Mouse (Mus musculus) CH12.LX (cell line): ENCODE measurements around the gene Atg10. TPM values are rescaled to one million over a fixed set of nuclear protein-coding genes. Genes with fewer than 3 reads are reported as not detected.

ENCODE experiments used
- DNase-seq: peaks from one replicate; pipeline ENCODE4 v3.0.0-alpha.2; 2013; ENCODE audit errors: extremely low read depth
- H3K27ac ChIP-seq: 2 replicates; pipeline ENCODE4 v1.5.1; 2012; ENCODE audit warnings: low read depth, mild to moderate bottlenecking, control low read depth, moderate library complexity; ENCODE audit not compliant: insufficient read depth
- H3K27me3 ChIP-seq: replicated peaks from 2 replicates; pipeline ENCODE3; 2012; ENCODE audit warnings: inconsistent platforms
- H3K36me3 ChIP-seq, 2 experiments: replicated peaks in 1 of 2; 2 replicates each; pipeline versions ENCODE3 to v1.6.1; 2012; ENCODE audit warnings: inconsistent platforms in 1 of 2, low read length in 1 of 2, mild to moderate bottlenecking in 1 of 2, mixed read lengths in 1 of 2, moderate library complexity in 1 of 2; ENCODE audit not compliant: control insufficient read depth in 1 of 2, insufficient read depth in 1 of 2
- H3K4me1 ChIP-seq, 2 experiments: 2 replicates each; pipeline ENCODE4 v1.6.1; 2012; ENCODE audit warnings: inconsistent platforms in 1 of 2, moderate library complexity in 1 of 2; ENCODE audit not compliant: insufficient read depth in 2 of 2, control insufficient read depth in 1 of 2
- H3K4me2 ChIP-seq: 2 replicates; pipeline ENCODE4 v1.6.1; 2012; ENCODE audit warnings: low read depth, mild to moderate bottlenecking, control low read depth; ENCODE audit not compliant: poor library complexity, insufficient read depth, severe bottlenecking
- H3K4me3 ChIP-seq, 3 experiments: fragments of 150-350 bp in 1 of 3; sonication (generic) in 1 of 3; replicated peaks in 1 of 3; 2 replicates each; pipeline versions ENCODE3 to v1.5.1; 2011 to 2012; ENCODE audit warnings: low read depth in 2 of 3, low read length in 2 of 3, mild to moderate bottlenecking in 2 of 3, moderate library complexity in 2 of 3, control low read depth in 1 of 3, improper control_type of control experiment in 1 of 3, inconsistent platforms in 1 of 3, mixed read lengths in 1 of 3; ENCODE audit not compliant: poor library complexity in 1 of 3
- H3K79me2 ChIP-seq: replicated peaks from 2 replicates; pipeline ENCODE4 v1.6.1; 2012; ENCODE audit warnings: mild to moderate bottlenecking, moderate library complexity; ENCODE audit not compliant: control insufficient read depth, poor library complexity, insufficient read depth, severe bottlenecking; ENCODE audit errors: extremely low read depth
- H3K9ac ChIP-seq: 2 replicates; pipeline ENCODE4 v1.6.1; 2012; ENCODE audit warnings: low read depth, mild to moderate bottlenecking, control low read depth, moderate library complexity; ENCODE audit not compliant: insufficient read depth
- H3K9me3 ChIP-seq: replicated peaks from 2 replicates; pipeline ENCODE3; 2012; ENCODE audit warnings: low read length, inconsistent platforms, mixed read lengths
- BHLHE40 ChIP-seq: IDR thresholded peaks from 2 replicates; pipeline ENCODE4 v1.6.1; 2011; ENCODE audit warnings: mild to moderate bottlenecking, low read depth, low read length, improper control_type of control experiment
- CHD2 ChIP-seq: IDR thresholded peaks from 2 replicates; pipeline ENCODE4 v1.6.1; 2011; ENCODE audit warnings: low read length, improper control_type of control experiment
- CTCF ChIP-seq, 2 experiments: IDR thresholded peaks in 1 of 2; conservative IDR thresholded peaks in 1 of 2; 2 replicates each; pipeline ENCODE4 v1.5.1; 2011 to 2012; ENCODE audit warnings: low read depth in 2 of 2, low read length in 2 of 2, improper control_type of control experiment in 1 of 2, inconsistent platforms in 1 of 2, mild to moderate bottlenecking in 1 of 2, moderate library complexity in 1 of 2
- E2F4 ChIP-seq: IDR thresholded peaks from 2 replicates; pipeline ENCODE4 v1.6.1; 2011; ENCODE audit warnings: low read depth, low read length, improper control_type of control experiment; ENCODE audit not compliant: insufficient replicate concordance
- EP300 ChIP-seq: IDR thresholded peaks from 2 replicates; pipeline ENCODE4 v1.6.1; 2011; ENCODE audit warnings: low read length, improper control_type of control experiment
- ETS1 ChIP-seq: conservative IDR thresholded peaks from 2 replicates; pipeline ENCODE4 v1.6.1; 2012; ENCODE audit warnings: low read depth, mild to moderate bottlenecking, inconsistent platforms, low read length, improper control_type of control experiment, moderate library complexity
- GABPA ChIP-seq: IDR thresholded peaks from 2 replicates; pipeline ENCODE4 v1.6.1; 2012; ENCODE audit warnings: low read depth, low read length, improper control_type of control experiment, inconsistent platforms; ENCODE audit not compliant: insufficient replicate concordance
- JUN ChIP-seq: IDR thresholded peaks from 2 replicates; pipeline ENCODE4 v1.6.1; 2011; ENCODE audit warnings: low read depth, mild to moderate bottlenecking, low read length, improper control_type of control experiment, moderate library complexity; ENCODE audit not compliant: insufficient read depth
- MAFK ChIP-seq: IDR thresholded peaks from 2 replicates; pipeline ENCODE4 v1.6.1; 2011; ENCODE audit warnings: low read length, improper control_type of control experiment; ENCODE audit not compliant: insufficient replicate concordance
- MAX ChIP-seq: IDR thresholded peaks from 2 replicates; pipeline ENCODE4 v1.6.1; 2011; ENCODE audit warnings: low read length, improper control_type of control experiment
- MEF2A ChIP-seq: IDR thresholded peaks from 2 replicates; pipeline ENCODE4 v1.6.1; 2014; ENCODE audit warnings: low read depth, mild to moderate bottlenecking, inconsistent platforms, low read length, improper control_type of control experiment, borderline replicate concordance
- MXI1 ChIP-seq: IDR thresholded peaks from 2 replicates; pipeline ENCODE4 v1.6.1; 2011; ENCODE audit warnings: mild to moderate bottlenecking, low read depth, low read length, improper control_type of control experiment
- NELFE ChIP-seq: IDR thresholded peaks from 2 replicates; pipeline ENCODE4 v1.6.1; 2011; ENCODE audit warnings: low read depth, low read length, improper control_type of control experiment
- POLR2A ChIP-seq: IDR thresholded peaks from 2 replicates; pipeline ENCODE4 v1.6.1; 2011; ENCODE audit warnings: low read depth, mild to moderate bottlenecking, improper control_type of control experiment, low read length
- POLR2AphosphoS2 ChIP-seq: IDR thresholded peaks from 2 replicates; pipeline ENCODE4 v1.6.1; 2011; ENCODE audit warnings: low read depth, low read length, improper control_type of control experiment
- SIN3A ChIP-seq: IDR thresholded peaks from 2 replicates; pipeline ENCODE4 v1.6.1; 2012; ENCODE audit warnings: low read length, improper control_type of control experiment, inconsistent platforms
- TBP ChIP-seq: conservative IDR thresholded peaks from 2 replicates; pipeline ENCODE4 v1.6.1; 2011; ENCODE audit warnings: low read depth, low read length, improper control_type of control experiment
- USF1 ChIP-seq: IDR thresholded peaks from 2 replicates; pipeline ENCODE4 v1.6.1; 2014; ENCODE audit warnings: low read depth, mild to moderate bottlenecking, inconsistent platforms, low read length, improper control_type of control experiment
- ZC3H11A ChIP-seq: IDR thresholded peaks from 2 replicates; pipeline ENCODE4 v1.6.1; 2012; ENCODE audit warnings: low read depth, mild to moderate bottlenecking, inconsistent platforms, low read length, improper control_type of control experiment
- ZKSCAN1 ChIP-seq: IDR thresholded peaks from 2 replicates; pipeline ENCODE4 v1.6.1; 2012; ENCODE audit warnings: low read depth, inconsistent platforms, low read length, improper control_type of control experiment, borderline replicate concordance
- ZMIZ1 ChIP-seq: IDR thresholded peaks from 2 replicates; pipeline ENCODE4 v1.6.1; 2012; ENCODE audit warnings: low read depth, mild to moderate bottlenecking, inconsistent platforms, low read length, improper control_type of control experiment
- ZNF384 ChIP-seq: IDR thresholded peaks from 2 replicates; pipeline ENCODE4 v1.6.1; 2012; ENCODE audit warnings: low read depth, low read length, improper control_type of control experiment, inconsistent platforms
- dilution Hi-C: fragments of 300-500 bp; cut with MboI; formaldehyde crosslinking; loops from 2 replicates; pipeline ENCODE4 v1.14.3; 2020; ENCODE audit warnings: low sequenced_read_pairs; ENCODE audit not compliant: extremely low pct_unique_long_range_greater_than_20kb, extremely low pct_ligation_motif_present
- in situ Hi-C: fragments of 300-500 bp; cut with MboI; formaldehyde crosslinking; loops from 3 replicates; pipeline ENCODE4 v1.14.3; 2019; ENCODE audit warnings: low sequenced_read_pairs, low pct_ligation_motif_present, low pct_unique_long_range_greater_than_20kb, mixed read lengths
- polyA plus RNA-seq: library from polyadenylated mRNA; unstranded; fragments of >175 nt; gene quantifications from 2 replicates; pipeline ENCODE4 v1.2.1, GENCODE M21; 2012; ENCODE audit warnings: low read depth; ENCODE audit not compliant: insufficient read length
- total RNA-seq, 2 experiments: library from RNA; depleted of rRNA; stranded (reverse); fragments of 300-350 nt in 1 of 2; fragments of >200 nt in 1 of 2; gene quantifications; 2 replicates each; pipeline ENCODE4 v1.2.3; 2012 to 2014

The Atg10 gene
- total and polyA plus RNA-seq, 3 experiments, result 3.4 to 7.2 (median 4.2) TPM

DNA sequence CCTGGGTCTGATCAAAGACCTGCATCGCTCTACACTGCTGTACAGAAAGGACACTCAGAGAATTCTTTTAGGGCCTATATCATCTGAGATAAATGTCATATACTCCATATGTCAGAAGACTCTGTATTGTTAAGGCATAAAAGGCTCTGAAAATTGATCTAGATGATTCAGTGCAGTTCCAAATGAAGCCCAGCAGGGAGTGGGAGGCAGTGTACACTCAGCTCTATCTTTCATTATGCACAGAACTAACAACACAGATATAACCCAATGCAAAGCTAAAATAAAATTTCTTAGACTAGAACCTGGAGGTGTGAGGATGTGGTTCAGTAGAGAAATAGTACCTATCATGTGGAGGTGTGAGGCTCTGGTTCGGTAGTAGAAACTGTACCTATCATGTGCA is 151.4 kb downstream of the Atg10 start:
- no peak overlapping the region for H3K9ac ChIP-seq
- no peaks in the 10 kb centered on the region for H3K36me3 ChIP-seq
- no peak for DNase-seq
- H3K9me3 ChIP-seq, result no peaks in the 10 kb centered on the region
- no peak overlapping the region for H3K27ac ChIP-seq
- H3K27me3 ChIP-seq, result no peaks in the 10 kb centered on the region
- H3K79me2 ChIP-seq, result no peaks in the 10 kb centered on the region
- dilution Hi-C loops (no loop called here), in situ Hi-C loops (no loop called here)
- H3K4me2 ChIP-seq, result no peak overlapping the region
- H3K4me1 ChIP-seq, result no peaks in the 10 kb centered on the region
- TF ChIP-seq CHD2 (no peak), ZKSCAN1 (no peak)
- no peak overlapping the region for H3K4me3 ChIP-seq

DNA sequence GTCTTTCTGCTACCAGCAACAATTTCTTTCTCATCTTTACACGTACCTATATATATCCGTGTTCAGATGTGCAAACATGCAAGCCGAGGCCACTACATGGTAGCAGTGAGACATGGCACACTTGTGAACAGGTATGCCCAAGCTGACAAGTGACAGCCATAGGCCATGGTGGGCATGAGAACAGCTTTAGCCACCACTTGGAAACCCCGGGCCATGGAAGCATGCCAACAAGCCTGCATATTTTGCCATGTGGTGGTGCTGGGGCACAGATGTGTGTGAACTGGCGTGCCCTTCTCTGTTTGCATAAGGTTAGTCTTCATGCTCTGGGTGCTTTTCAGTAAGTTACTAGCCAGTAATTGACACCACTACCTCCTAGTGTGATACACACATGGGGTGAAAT is 162.9 kb downstream of the Atg10 start:
- Histone ChIP-seq H3K27ac (no peak overlapping the region), H3K4me1 (peaks cover 0 to 4% of the 10 kb centered on the region in 2 experiments; a peak in 1 of 4 replicates), H3K9me3 (no peaks in the 10 kb centered on the region), H3K27me3 (no peaks in the 10 kb centered on the region), H3K4me3 (no peak overlapping the region), H3K4me2 (no peak overlapping the region), H3K79me2 (no peaks in the 10 kb centered on the region), H3K36me3 (no peaks in the 10 kb centered on the region), H3K9ac (no peak overlapping the region)
- TF ChIP-seq GABPA (no peak), ZKSCAN1 (no peak), EP300 (no peak), POLR2AphosphoS2 (no peak), TBP (no peak), MXI1 (no peak), ETS1 (no peak)
- no peak for DNase-seq
- in situ Hi-C loops (no loop called here), dilution Hi-C loops (no loop called here)

DNA sequence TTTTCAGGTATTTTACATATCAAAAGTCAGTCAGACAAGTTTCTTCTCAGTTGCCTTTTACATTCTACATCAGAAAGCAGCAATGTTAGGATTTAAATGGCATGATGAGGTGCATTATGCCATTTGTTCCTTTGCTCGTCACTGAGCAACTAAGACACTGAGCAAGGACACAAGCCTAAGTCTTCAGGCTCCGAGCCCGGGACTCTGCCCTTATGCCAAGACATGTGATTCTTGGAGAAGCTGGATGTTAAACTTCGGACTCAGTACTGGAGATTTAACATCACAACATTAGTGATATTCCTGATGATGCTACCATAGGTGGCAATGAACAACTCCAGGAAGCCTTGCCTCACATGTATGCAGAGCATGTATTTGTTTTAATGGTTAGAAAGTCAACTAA is 175.6 kb downstream of the Atg10 start:
- no peaks in the 10 kb centered on the region for H3K4me1 ChIP-seq
- H3K79me2 ChIP-seq, result no peaks in the 10 kb centered on the region
- no peaks in the 10 kb centered on the region for H3K27me3 ChIP-seq
- TF ChIP-seq JUN (no peak), ZMIZ1 (no peak), E2F4 (no peak), EP300 (no peak), USF1 (no peak), CTCF (conservative IDR thresholded peaks at IDR 0.05 in 1 of 2, IDR thresholded peaks at IDR 0.05 in 1 of 2; ENCODE audit: low read depth in 2 of 2, low read length in 2 of 2) (no peak), MEF2A (no peak), POLR2A (no peak), MAFK (no peak), BHLHE40 (no peak), NELFE (no peak), ZNF384 (no peak), SIN3A (no peak), ZC3H11A (no peak), MAX (no peak)
- H3K27ac ChIP-seq, result no peak overlapping the region
- in situ Hi-C loops, result no loop called here
- H3K9me3 ChIP-seq, result peaks cover 2% of the 10 kb centered on the region
- dilution Hi-C loops, result no loop called here
- no peaks in the 10 kb centered on the region for H3K36me3 ChIP-seq
- no peak for DNase-seq
- H3K4me3 ChIP-seq, result no peak overlapping the region
- no peak overlapping the region for H3K4me2 ChIP-seq
- H3K9ac ChIP-seq, result no peak overlapping the region
